Mouse (Mus musculus) liver, embryonic 14.5 days (tissue): ENCODE measurements around the gene Ctnna2.

Experiments
- CTCF ChIP-seq: IDR thresholded peaks from 2 replicates; pipeline ENCODE4 v1.5.1; 2016; ENCODE audit warnings: antibody characterized with exemption, low read depth, control low read depth
- EP300 ChIP-seq: IDR thresholded peaks from 2 replicates; pipeline ENCODE4 v1.6.1; 2016; ENCODE audit warnings: antibody characterized with exemption, low read depth

DNA sequence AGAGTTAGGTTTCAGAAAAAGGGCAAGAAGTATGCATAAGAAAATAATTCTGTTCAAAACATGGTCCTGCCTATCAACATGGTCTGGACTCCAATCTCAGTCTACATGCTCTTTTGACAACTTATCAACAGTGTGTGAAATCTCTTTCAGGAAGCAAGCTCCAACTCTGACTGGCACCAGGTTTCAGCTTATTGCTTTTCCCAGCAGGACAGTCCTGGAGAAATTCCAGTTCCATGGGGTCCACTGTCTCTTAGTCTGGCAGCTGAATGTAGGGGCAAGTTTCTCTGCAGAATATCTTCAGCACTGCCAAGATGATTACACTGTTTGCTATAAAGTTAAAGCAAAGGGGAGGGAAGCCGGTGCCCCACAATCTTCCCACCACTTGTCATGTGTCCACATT is 130.1 kb downstream of the Ctnna2 start:
- TF ChIP-seq CTCF = no peak
- TF ChIP-seq EP300 = no peak
